Mouse (Mus musculus) brain, embryonic 14.5 days (tissue): ENCODE measurements at regions not wholly inside any gene's neighbourhood (a gene's known extent, or its start where the extent isn't known, plus 50 kb on each side); places are given as distances from the start of the nearest gene placed in this dataset.
"Not testable (repeated sequence)": the region's sequence is repeated elsewhere in the genome, so short reads cannot be mapped to it uniquely, and the experiment has no call there.

Experiments used
- DNase-seq: peaks from one replicate; pipeline ENCODE4 v3.0.0-alpha.2; 2011; ENCODE audit warnings: low read depth
- CTCF ChIP-seq: fragments of 200-500 bp; IDR thresholded peaks from 2 replicates; pipeline ENCODE4 v1.5.1; 2012; ENCODE audit warnings: inconsistent platforms, mild to moderate bottlenecking, moderate library complexity, borderline replicate concordance; ENCODE audit not compliant: insufficient read depth, insufficient read length; ENCODE audit errors: extremely low read depth
- POLR2A ChIP-seq: fragments of 200-500 bp; IDR thresholded peaks from 2 replicates; pipeline ENCODE4 v1.6.1; 2012; ENCODE audit warnings: mild to moderate bottlenecking, inconsistent platforms, borderline replicate concordance; ENCODE audit not compliant: poor library complexity, insufficient read depth, insufficient read length, severe bottlenecking; ENCODE audit errors: extremely low read depth

DNA sequence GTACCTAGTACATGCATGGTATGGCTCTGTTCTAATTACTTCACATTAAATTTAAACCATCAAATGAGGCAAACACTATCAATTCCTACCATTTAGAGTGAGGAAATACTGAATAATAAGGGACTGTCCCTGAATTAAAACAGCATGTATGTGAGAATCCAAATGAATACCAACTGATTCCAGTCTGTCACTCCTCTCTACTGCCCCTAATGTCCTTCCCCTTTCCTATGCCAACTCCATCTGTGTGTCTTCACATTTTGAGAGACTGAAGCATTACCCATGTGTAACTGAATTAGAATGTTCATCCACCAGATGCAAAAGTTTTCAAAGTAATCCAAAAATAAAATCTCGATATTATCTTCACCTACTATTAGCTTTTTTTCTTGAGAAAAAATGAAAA lies 358.0 kb upstream of the Zfp960 start:
- DNase-seq, result no peak
- TF ChIP-seq POLR2A (no peak), CTCF (no peak)

DNA sequence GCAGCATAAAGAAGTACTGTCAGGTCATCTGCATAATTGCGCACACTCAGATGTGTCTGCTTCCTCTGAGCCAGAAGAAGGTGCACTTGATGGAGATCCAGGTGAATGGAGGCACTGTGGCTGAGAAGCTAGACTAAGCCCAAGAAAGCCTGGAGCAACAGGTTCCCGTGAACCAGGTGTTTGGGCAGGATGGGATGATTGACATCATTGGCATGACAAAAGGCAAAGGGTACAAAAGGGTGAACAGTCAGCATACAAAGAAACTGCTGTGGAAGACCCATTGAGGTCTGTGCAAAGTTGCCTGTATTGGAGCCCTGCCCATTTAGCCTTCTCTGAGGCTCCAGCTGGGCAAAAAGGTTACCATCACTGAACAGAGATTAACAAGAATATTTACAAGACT lies 337.0 kb upstream of the Zfp960 start:
- DNase-seq, result no peak

DNA sequence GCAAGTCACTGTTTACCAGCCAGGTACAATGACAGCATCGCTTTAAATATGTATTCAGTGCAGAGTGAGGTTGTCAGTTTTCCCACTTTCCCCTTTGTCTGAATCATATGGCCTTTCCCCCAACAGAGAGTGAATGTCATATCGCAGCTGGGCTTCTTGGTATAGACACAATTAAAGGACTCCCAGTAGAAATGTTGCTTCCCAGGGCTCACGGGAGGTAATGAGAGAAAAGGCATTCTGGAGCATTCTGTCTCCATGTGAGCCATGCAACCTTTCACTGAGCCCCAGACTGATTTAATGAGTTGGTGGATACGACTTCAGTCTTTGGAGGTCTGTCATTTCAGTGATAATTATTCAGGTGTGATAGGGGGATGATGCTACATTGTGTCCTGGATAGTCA lies 310.8 kb upstream of the Zfp960 start:
- DNase-seq, result peak; percentile 68

More for the DNA sequence above, 337.0 kb upstream of the Zfp960 start:
- no peak for TF ChIP-seq POLR2A
- TF ChIP-seq CTCF, result no peak

GRCm38 (mm10) chr17:16770587-16770986 lies 293.3 kb upstream of the Zfp960 start:
- not testable (repeated sequence) for DNase-seq

More for the DNA sequence above, 310.8 kb upstream of the Zfp960 start:
- no peak for TF ChIP-seq CTCF
- no peak for TF ChIP-seq POLR2A

- TF ChIP-seq POLR2A (no peak), CTCF (no peak)
Measured at GRCm38 (mm10) chr17:16798316-16798715, 265.6 kb upstream of the Zfp960 start.

GRCm38 (mm10) chr17:16804986-16805385 lies 258.9 kb upstream of the Zfp960 start:
- DNase-seq, result no peak
- TF ChIP-seq CTCF (no peak), POLR2A (no peak)

More at GRCm38 (mm10) chr17:16798316-16798715, 265.6 kb upstream of the Zfp960 start:
- DNase-seq, result no peak

DNA sequence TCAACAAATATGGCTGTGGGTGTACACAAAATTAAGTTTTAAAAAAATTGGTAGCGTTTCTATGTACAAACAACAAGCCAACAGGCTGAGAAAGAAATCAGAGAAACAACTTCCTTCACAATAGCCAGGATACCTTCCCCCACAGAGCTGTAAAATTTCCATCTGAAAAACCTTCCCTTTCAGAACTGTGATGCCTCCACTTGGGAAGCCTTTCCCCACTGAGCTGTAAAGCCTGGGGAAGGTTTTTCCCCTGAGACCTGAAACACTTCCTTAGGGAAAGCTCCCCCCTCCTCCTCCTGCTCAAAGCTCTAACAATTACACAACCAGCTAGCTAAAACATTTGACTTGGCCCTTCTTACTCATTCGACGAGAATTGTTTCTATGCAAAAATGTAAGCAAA lies 245.5 kb upstream of the Zfp960 start:
- TF ChIP-seq CTCF (no peak), POLR2A (no peak)
- DNase-seq, result peak; percentile 9

GRCm38 (mm10) chr17:16821716-16822115 lies 242.2 kb upstream of the Zfp960 start:
- no peak for TF ChIP-seq CTCF
- TF ChIP-seq POLR2A, result no peak
- no peak for DNase-seq

- TF ChIP-seq POLR2A (no peak), CTCF (no peak)
- DNase-seq, result peak; percentile 52
Measured at GRCm38 (mm10) chr17:16839152-16839551, 224.8 kb upstream of the Zfp960 start.

DNA sequence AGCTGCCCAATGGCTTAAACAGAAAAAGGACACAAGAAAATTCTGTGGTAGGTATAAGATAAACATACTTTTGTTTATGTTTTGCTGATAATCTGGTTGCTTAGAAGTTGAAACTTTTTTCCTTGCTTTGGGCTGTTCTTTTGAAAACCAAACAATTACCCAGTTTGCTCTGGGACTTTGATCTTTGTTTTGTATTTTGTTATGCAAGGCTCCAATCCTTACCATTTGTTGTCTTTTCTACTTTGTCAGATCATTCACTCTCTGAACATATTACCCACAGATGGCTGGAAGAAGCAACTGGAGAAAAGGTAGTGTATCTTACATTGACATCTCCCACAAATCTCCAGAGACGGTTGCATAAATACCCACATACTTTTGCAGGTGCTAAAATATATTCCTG lies 203.1 kb upstream of the Zfp960 start:
- no peak for TF ChIP-seq POLR2A
- TF ChIP-seq CTCF, result no peak
- DNase-seq, result no peak

- peak; percentile 68 for DNase-seq
- TF ChIP-seq POLR2A, result no peak
- TF ChIP-seq CTCF, result peak; percentile 55; the same call in 1 of the 2 replicates
Measured at GRCm38 (mm10) chr17:16900791-16901190, 163.1 kb upstream of the Zfp960 start.

DNA sequence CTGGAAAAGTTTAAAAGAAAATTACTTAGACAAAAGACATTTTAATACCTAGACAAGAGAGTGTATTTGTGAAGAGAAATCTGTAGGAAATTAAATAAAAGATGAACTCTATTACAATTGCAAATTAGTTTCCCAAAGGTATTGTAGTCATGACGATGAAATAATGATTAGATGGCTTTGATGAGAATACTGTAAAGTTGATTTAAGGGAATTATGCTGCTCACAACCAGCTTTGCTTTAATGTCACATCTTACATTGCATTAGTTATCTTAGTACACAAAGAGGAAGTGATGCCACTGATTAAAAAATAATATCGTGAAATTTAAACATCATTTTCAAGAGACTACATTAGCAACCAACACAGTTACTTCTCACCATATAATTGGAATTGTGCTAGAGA lies 145.7 kb upstream of the Zfp960 start:
- no peak for TF ChIP-seq CTCF
- no peak for TF ChIP-seq POLR2A
- DNase-seq, result peak; percentile 55

GRCm38 (mm10) chr17:16926200-16926599 lies 137.7 kb upstream of the Zfp960 start:
- TF ChIP-seq CTCF (no peak), POLR2A (no peak)
- DNase-seq, result peak; percentile 42

- DNase-seq, result peak; percentile 99
Measured at GRCm38 (mm10) chr17:16951092-16952016, 112.6 kb upstream of the Zfp960 start.

- not testable (repeated sequence) for DNase-seq
Measured at GRCm38 (mm10) chr17:16952146-16952545, 111.8 kb upstream of the Zfp960 start.

DNA sequence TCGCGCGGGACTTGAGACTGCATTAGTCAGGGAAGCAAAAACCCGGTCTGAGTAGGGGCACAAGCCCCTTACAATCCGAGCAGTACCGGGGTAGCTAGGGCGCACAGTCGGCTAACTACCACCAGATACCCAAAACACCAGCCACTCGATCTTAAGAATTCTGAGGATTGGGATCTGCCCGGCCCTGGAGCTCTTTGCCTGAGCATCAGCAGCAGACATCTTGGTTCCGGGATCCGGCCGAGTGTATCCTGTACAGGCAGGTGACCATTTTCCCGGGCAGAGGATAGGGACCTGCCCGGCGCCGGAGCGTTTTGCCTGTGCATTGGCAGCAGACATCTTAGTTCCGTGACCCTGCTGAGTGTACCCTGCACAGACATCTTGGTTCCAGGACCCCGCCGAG lies 66.7 kb upstream of the Zfp960 start:
- not testable (repeated sequence) for DNase-seq
